Mouse (Mus musculus) myocyte (in vitro differentiated cells): ENCODE results near the gene Cacna1s. TPM values are rescaled to one million over a fixed set of nuclear protein-coding genes. Genes with fewer than 3 reads are reported as not detected.

Experiments used
- H3K27me3 ChIP-seq: one replicate; pipeline ENCODE4 v1.6.1; 2011; ENCODE audit not compliant: control insufficient read depth, insufficient read depth, insufficient read length
- H3K36me3 ChIP-seq: one replicate; pipeline ENCODE4 v1.6.1; 2011; ENCODE audit not compliant: control insufficient read depth, insufficient read depth
- H3K4me2 ChIP-seq: one replicate; pipeline ENCODE4 v1.6.1; 2011; ENCODE audit warnings: low read depth, control low read depth
- H3K4me3 ChIP-seq: one replicate; pipeline ENCODE4 v1.5.1; 2011; ENCODE audit warnings: mild to moderate bottlenecking, control low read depth, moderate library complexity
- H3K79me2 ChIP-seq: one replicate; pipeline ENCODE4 v1.6.1; 2011; ENCODE audit not compliant: control insufficient read depth, insufficient read depth
- H3ac ChIP-seq: one replicate; pipeline ENCODE4 v1.6.1; 2011; ENCODE audit not compliant: control insufficient read depth, insufficient read length
- CEBPB ChIP-seq: IDR thresholded peaks from 2 replicates; pipeline ENCODE4 v1.6.1; 2011; ENCODE audit warnings: mild to moderate bottlenecking, moderate library complexity; ENCODE audit not compliant: poor library complexity, insufficient read depth, severe bottlenecking
- E2F4 ChIP-seq: IDR thresholded peaks from one replicate; pipeline ENCODE4 v1.6.1; 2011; ENCODE audit warnings: mild to moderate bottlenecking, control low read depth, moderate library complexity; ENCODE audit not compliant: insufficient read depth
- MAX ChIP-seq: IDR thresholded peaks from one replicate; pipeline ENCODE4 v1.6.1; 2011; ENCODE audit warnings: low read depth, mild to moderate bottlenecking, control low read depth
- MYOD1 ChIP-seq, 3 experiments: IDR thresholded peaks; one replicate each; pipeline ENCODE4 v1.6.1; 2011; ENCODE audit warnings: control low read depth in 2 of 3, low read depth in 2 of 3, mild to moderate bottlenecking in 2 of 3, moderate library complexity in 1 of 3; ENCODE audit not compliant: insufficient read length in 2 of 3, control insufficient read depth in 1 of 3
- MYOG ChIP-seq, 3 experiments: IDR thresholded peaks; one replicate each; pipeline ENCODE4 v1.6.1; 2011; ENCODE audit warnings: control low read depth in 2 of 3, low read depth in 2 of 3, mild to moderate bottlenecking in 2 of 3; ENCODE audit not compliant: insufficient read length in 2 of 3, control insufficient read depth in 1 of 3, insufficient read depth in 1 of 3
- POLR2A ChIP-seq: IDR thresholded peaks from one replicate; pipeline ENCODE4 v1.6.1; 2011; ENCODE audit warnings: low read depth, mild to moderate bottlenecking, control low read depth, moderate library complexity; ENCODE audit not compliant: insufficient read length
- POLR2AphosphoS2 ChIP-seq: IDR thresholded peaks from one replicate; pipeline ENCODE4 v1.6.1; 2011; ENCODE audit warnings: low read depth, control low read depth; ENCODE audit not compliant: insufficient read length
- REST ChIP-seq: IDR thresholded peaks from one replicate; pipeline ENCODE4 v1.6.1; 2011; ENCODE audit warnings: mild to moderate bottlenecking, control low read depth, moderate library complexity; ENCODE audit not compliant: insufficient read depth, insufficient read length
- SRF ChIP-seq: IDR thresholded peaks from one replicate; pipeline ENCODE4 v1.6.1; 2011; ENCODE audit warnings: low read depth; ENCODE audit not compliant: control insufficient read depth, insufficient read length
- TCF12 ChIP-seq: IDR thresholded peaks from one replicate; pipeline ENCODE4 v1.6.1; 2011; ENCODE audit warnings: mild to moderate bottlenecking, control low read depth; ENCODE audit not compliant: poor library complexity, insufficient read depth, severe bottlenecking
- TCF3 ChIP-seq: IDR thresholded peaks from one replicate; pipeline ENCODE4 v1.6.1; 2011; ENCODE audit warnings: low read depth, control low read depth; ENCODE audit not compliant: insufficient read length
- USF1 ChIP-seq: IDR thresholded peaks from one replicate; pipeline ENCODE4 v1.6.1; 2011; ENCODE audit warnings: low read depth, mild to moderate bottlenecking, control low read depth, moderate library complexity
- polyA plus RNA-seq: library from polyadenylated mRNA; unstranded; fragments of >200 nt; fragmentation: generic; extraction: Trizol; gene quantifications from one replicate; pipeline ENCODE4 v1.2.1, GENCODE M21; 2012; ENCODE audit warnings: missing spikeins

Gene Cacna1s
- polyA plus RNA-seq, 1 experiment, result 177 TPM

- no peak overlapping the region for H3ac ChIP-seq
- no peaks in the 10 kb centered on the region for H3K79me2 ChIP-seq
- peaks cover 2% of the 10 kb centered on the region for H3K36me3 ChIP-seq
- H3K4me3 ChIP-seq, result no peak overlapping the region
- peaks cover 22% of the 10 kb centered on the region for H3K27me3 ChIP-seq
- TF ChIP-seq SRF (no peak), TCF12 (no peak), E2F4 (no peak), MAX (no peak), USF1 (no peak), MYOG (IDR thresholded peaks at IDR 0.05; ENCODE audit: control insufficient read depth in 1 of 3, insufficient read depth in 1 of 3, insufficient read length in 2 of 3, low read depth in 2 of 3) (no peak), TCF3 (no peak), CEBPB (no peak), MYOD1 (IDR thresholded peaks at IDR 0.05; ENCODE audit: control insufficient read depth in 1 of 3, insufficient read length in 2 of 3, low read depth in 2 of 3) (no peak), REST (no peak), POLR2AphosphoS2 (no peak), POLR2A (no peak)
- no peak overlapping the region for H3K4me2 ChIP-seq
These were observed 37.0 kb downstream of the Cacna1s start for GRCm38 (mm10) chr1:136089368-136090165.

GRCm38 (mm10) chr1:136093726-136094125, 41.2 kb downstream of the Cacna1s start:
- TF ChIP-seq TCF3 (no peak), SRF (no peak), POLR2AphosphoS2 (no peak), TCF12 (no peak), CEBPB (no peak), E2F4 (no peak), MYOG (IDR thresholded peaks at IDR 0.05; ENCODE audit: control insufficient read depth in 1 of 3, insufficient read depth in 1 of 3, insufficient read length in 2 of 3, low read depth in 2 of 3) (no peak), USF1 (no peak)
- H3K79me2 ChIP-seq, result no peaks in the 10 kb centered on the region
- H3ac ChIP-seq, result no peak overlapping the region

GRCm38 (mm10) chr1:136094807-136095206, 42.3 kb downstream of the Cacna1s start:
- Histone ChIP-seq H3K4me2 (no peak overlapping the region), H3K79me2 (no peaks in the 10 kb centered on the region), H3K36me3 (no peaks in the 10 kb centered on the region), H3K27me3 (peaks cover 14% of the 10 kb centered on the region), H3ac (no peak overlapping the region), H3K4me3 (no peak overlapping the region)
- TF ChIP-seq TCF12, result no peak
- TF ChIP-seq POLR2AphosphoS2, result no peak
- TF ChIP-seq USF1, result no peak
- no peak for TF ChIP-seq POLR2A
- no peak for TF ChIP-seq TCF3
- TF ChIP-seq REST, result no peak
- no peak for TF ChIP-seq SRF
- no peak for TF ChIP-seq CEBPB
- no peak for TF ChIP-seq E2F4
- TF ChIP-seq MYOD1 (IDR thresholded peaks at IDR 0.05; ENCODE audit: control insufficient read depth in 1 of 3, insufficient read length in 2 of 3, low read depth in 2 of 3), result no peak
- TF ChIP-seq MAX, result no peak
- TF ChIP-seq MYOG (IDR thresholded peaks at IDR 0.05; ENCODE audit: control insufficient read depth in 1 of 3, insufficient read depth in 1 of 3, insufficient read length in 2 of 3, low read depth in 2 of 3), result no peak

More at GRCm38 (mm10) chr1:136093726-136094125, 41.2 kb downstream of the Cacna1s start:
- Histone ChIP-seq H3K36me3 (no peaks in the 10 kb centered on the region), H3K4me3 (no peak overlapping the region), H3K27me3 (peaks cover 18% of the 10 kb centered on the region), H3K4me2 (no peak overlapping the region)

- Histone ChIP-seq H3K4me2 (no peak overlapping the region), H3ac (no peak overlapping the region), H3K36me3 (no peaks in the 10 kb centered on the region), H3K4me3 (no peak overlapping the region), H3K27me3 (peaks cover 12% of the 10 kb centered on the region), H3K79me2 (no peaks in the 10 kb centered on the region)
- TF ChIP-seq TCF12, result no peak
- TF ChIP-seq CEBPB, result no peak
- no peak for TF ChIP-seq E2F4
- no peak for TF ChIP-seq TCF3
- TF ChIP-seq MYOG (IDR thresholded peaks at IDR 0.05; ENCODE audit: control insufficient read depth in 1 of 3, insufficient read depth in 1 of 3, insufficient read length in 2 of 3, low read depth in 2 of 3), result no peak
- TF ChIP-seq SRF, result no peak
- TF ChIP-seq MAX, result no peak
- TF ChIP-seq REST, result no peak
- no peak for TF ChIP-seq USF1
- TF ChIP-seq MYOD1 (IDR thresholded peaks at IDR 0.05; ENCODE audit: control insufficient read depth in 1 of 3, insufficient read length in 2 of 3, low read depth in 2 of 3), result no peak
- no peak for TF ChIP-seq POLR2A
- TF ChIP-seq POLR2AphosphoS2, result no peak
These were observed 49.5 kb downstream of the Cacna1s start for GRCm38 (mm10) chr1:136102094-136102493.

- H3K36me3 ChIP-seq, result no peaks in the 10 kb centered on the region
- TF ChIP-seq USF1 (no peak), REST (no peak)
- H3K27me3 ChIP-seq, result peaks cover 13% of the 10 kb centered on the region
- no peaks in the 10 kb centered on the region for H3K79me2 ChIP-seq
- H3ac ChIP-seq, result no peak overlapping the region
- H3K4me3 ChIP-seq, result no peak overlapping the region
- no peak overlapping the region for H3K4me2 ChIP-seq
These were observed 50.0 kb downstream of the Cacna1s start for GRCm38 (mm10) chr1:136102551-136102950.
